Mouse (Mus musculus): ENCODE measurements at regions not wholly inside any gene's neighbourhood (a gene's known extent, or its start where the extent isn't known, plus 50 kb on each side); places are given as distances from the start of the nearest gene placed in this dataset.

GRCm38 (mm10) chr1:167905424-167905823, 216.4 kb downstream of the Lmx1a start:
- DNase-seq (ENCODE audit: extremely low read depth, insufficient read length, low spot score), result no peak

- no peak for DNase-seq (ENCODE audit: extremely low read depth, insufficient read length, low spot score)
Observed at GRCm38 (mm10) chr1:167912074-167912473, 223.0 kb downstream of the Lmx1a start.

GRCm38 (mm10) chr1:167914982-167915561, 226.0 kb downstream of the Lmx1a start:
- no peak for DNase-seq (ENCODE audit: extremely low read depth, insufficient read length, low spot score)

- no peak for DNase-seq (ENCODE audit: extremely low read depth, insufficient read length, low spot score)
Observed at GRCm38 (mm10) chr1:167915578-167916275, 226.7 kb downstream of the Lmx1a start.

- DNase-seq (ENCODE audit: extremely low read depth, insufficient read length, low spot score), result no peak
Observed at GRCm38 (mm10) chr1:167922917-167923316, 233.9 kb downstream of the Lmx1a start.

GRCm38 (mm10) chr1:167928060-167928467, 239.0 kb downstream of the Lmx1a start:
- DNase-seq (ENCODE audit: extremely low read depth, insufficient read length, low spot score), result no peak

GRCm38 (mm10) chr1:167929729-167930341, 240.8 kb downstream of the Lmx1a start:
- DNase-seq (ENCODE audit: extremely low read depth, insufficient read length, low spot score), result peak; percentile 7

GRCm38 (mm10) chr1:167932088-167932487, 243.1 kb downstream of the Lmx1a start:
- no peak for DNase-seq (ENCODE audit: extremely low read depth, insufficient read length, low spot score)

GRCm38 (mm10) chr1:167936726-167937125, 247.7 kb downstream of the Lmx1a start:
- no peak for DNase-seq (ENCODE audit: extremely low read depth, insufficient read length, low spot score)

- no peak for DNase-seq (ENCODE audit: extremely low read depth, insufficient read length, low spot score)
Observed at GRCm38 (mm10) chr1:167938176-167938575, 249.1 kb downstream of the Lmx1a start.

GRCm38 (mm10) chr1:167942037-167942470, 253.0 kb downstream of the Lmx1a start:
- no peak for DNase-seq (ENCODE audit: extremely low read depth, insufficient read length, low spot score)

- no peak for DNase-seq (ENCODE audit: extremely low read depth, insufficient read length, low spot score)
Observed at GRCm38 (mm10) chr1:167943121-167943520, 254.1 kb downstream of the Lmx1a start.

GRCm38 (mm10) chr1:167945615-167946252, 256.7 kb downstream of the Lmx1a start:
- DNase-seq (ENCODE audit: extremely low read depth, insufficient read length, low spot score), result no peak

- no peak for DNase-seq (ENCODE audit: extremely low read depth, insufficient read length, low spot score)
Observed at GRCm38 (mm10) chr1:167947866-167948265, 258.8 kb downstream of the Lmx1a start.

- DNase-seq (ENCODE audit: extremely low read depth, insufficient read length, low spot score), result no peak
Observed at GRCm38 (mm10) chr1:167951717-167952116, 262.7 kb downstream of the Lmx1a start.

GRCm38 (mm10) chr1:167958531-167958930, 269.5 kb downstream of the Lmx1a start:
- no peak for DNase-seq (ENCODE audit: extremely low read depth, insufficient read length, low spot score)

- no peak for DNase-seq (ENCODE audit: extremely low read depth, insufficient read length, low spot score)
Observed at GRCm38 (mm10) chr1:167969545-167969944, 280.5 kb downstream of the Lmx1a start.

GRCm38 (mm10) chr1:167969985-167970384, 280.9 kb downstream of the Lmx1a start:
- no peak for DNase-seq (ENCODE audit: extremely low read depth, insufficient read length, low spot score)

- no peak for DNase-seq (ENCODE audit: extremely low read depth, insufficient read length, low spot score)
Observed at GRCm38 (mm10) chr1:167976708-167977107, 287.7 kb downstream of the Lmx1a start.

- DNase-seq (ENCODE audit: extremely low read depth, insufficient read length, low spot score), result no peak
Observed at GRCm38 (mm10) chr1:167979187-167979586, 290.1 kb downstream of the Lmx1a start.

- DNase-seq (ENCODE audit: extremely low read depth, insufficient read length, low spot score), result no peak
Observed at GRCm38 (mm10) chr1:167979588-167979987, 290.6 kb downstream of the Lmx1a start.

Measured in 3134 (cell line).